Mouse (Mus musculus) B cell, adult 2 months (primary cell): ENCODE results near the gene Myt1l.

Experiments used
- DNase-seq, 2 experiments: peaks; one replicate each; pipeline ENCODE4 v3.0.0; 2022

The Myt1l gene

GRCm38 (mm10) chr12:29570351-29570750 is 42.2 kb downstream of the Myt1l start:
- no peak for DNase-seq

- DNase-seq, result no peak
Measured at GRCm38 (mm10) chr12:29571613-29572012, 43.4 kb downstream of the Myt1l start.

DNA sequence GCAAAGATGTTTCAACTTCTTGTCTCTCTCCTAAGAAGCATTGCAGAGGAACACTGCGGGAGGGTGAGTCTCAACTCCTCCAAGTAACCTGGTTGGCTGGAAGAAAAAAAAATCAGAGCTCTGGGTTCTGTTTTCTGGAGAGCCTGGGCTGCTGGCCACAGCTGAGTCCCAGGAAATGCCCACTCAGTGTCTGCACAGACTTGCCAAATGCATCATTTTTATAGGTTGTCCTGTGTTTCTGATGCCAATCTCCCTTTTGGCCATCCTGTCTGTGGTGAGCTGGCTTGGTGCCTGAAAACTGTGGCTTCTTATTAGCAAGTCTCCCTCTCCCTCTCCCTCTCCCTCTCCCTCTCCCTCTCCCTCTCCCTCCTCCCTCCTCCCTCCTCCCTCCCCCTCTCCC is 65.6 kb downstream of the Myt1l start:
- no peak for DNase-seq

DNA sequence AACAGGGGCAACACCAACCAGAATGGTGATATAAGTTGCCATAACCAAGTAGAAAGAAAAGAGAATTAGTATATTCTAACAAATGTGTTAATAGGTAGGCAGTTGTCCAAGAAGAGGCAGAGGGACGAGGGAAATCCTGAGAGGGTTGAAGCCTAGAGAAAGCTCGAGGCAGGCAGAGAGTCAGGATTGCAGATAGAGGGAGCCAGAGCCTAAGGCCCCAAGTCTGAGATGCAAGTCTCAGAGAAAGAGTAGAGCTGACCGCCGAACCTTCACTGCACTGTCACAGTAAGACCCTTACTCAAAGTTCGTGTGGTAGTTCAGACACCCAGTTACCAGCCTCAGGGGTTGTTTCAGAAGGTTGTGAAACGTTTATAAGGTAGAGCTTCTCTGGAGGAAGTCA is 71.7 kb downstream of the Myt1l start:
- no peak for DNase-seq

DNA sequence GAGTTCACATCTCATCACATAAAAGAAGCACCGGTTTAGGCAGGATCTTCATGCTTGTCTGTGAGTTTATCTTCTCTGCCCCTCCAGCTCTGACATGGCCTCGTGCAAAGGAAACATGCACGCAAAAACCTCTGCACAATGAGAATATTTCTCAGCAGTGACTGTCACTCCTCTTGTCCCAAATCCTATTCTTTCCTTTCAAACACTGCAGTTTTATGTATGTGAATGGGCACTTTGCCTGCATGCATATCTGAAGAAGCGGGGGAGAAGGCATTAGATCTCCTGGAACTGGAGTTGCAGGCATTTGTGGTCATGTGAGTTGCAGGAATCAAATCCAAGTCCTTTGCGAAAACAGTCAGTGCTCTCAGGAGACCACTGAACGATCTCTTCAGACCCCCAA is 73.0 kb downstream of the Myt1l start:
- no peak for DNase-seq

DNA sequence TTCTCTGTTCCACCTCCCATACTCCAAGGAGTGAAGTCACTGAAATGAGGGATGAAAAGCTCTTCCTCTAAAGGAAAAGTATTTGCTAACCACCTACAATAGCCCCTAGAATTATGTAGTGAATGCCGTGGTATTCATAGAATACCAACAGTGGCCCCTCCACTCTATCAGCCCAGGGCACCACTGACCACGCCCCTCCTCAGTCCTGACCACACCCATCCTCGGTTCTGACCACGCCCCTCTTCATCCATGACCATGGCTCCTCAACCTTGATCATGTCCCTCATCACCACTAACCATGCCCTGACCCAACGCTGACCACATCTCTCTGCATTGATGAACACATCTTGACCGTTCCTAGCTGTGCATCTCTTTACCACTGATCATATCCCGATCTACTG is 76.5 kb downstream of the Myt1l start:
- DNase-seq, result no peak

GRCm38 (mm10) chr12:29605124-29605523 is 76.9 kb downstream of the Myt1l start:
- no peak for DNase-seq

DNA sequence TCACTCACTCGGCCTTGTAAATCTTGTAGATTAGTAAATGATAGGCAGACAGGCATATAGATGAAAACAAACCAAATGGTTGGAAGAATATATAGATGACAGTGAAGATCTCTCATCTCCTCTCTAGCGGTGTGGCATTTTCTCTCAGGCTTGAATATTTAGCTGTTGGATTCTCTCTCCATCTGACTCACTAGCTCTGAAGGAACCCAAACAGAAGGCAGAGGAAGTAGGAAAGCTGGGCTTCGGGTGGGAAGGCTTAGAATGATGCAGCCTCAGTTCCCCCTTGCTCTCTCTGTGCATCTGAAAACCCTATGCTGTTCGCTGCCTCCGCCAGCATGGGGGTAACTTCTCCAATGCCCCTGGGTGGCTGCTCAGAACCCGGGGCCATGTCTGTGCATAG is 78.0 kb downstream of the Myt1l start:
- no peak for DNase-seq

- DNase-seq, result no peak
Measured at GRCm38 (mm10) chr12:29617746-29618145, 89.6 kb downstream of the Myt1l start.

DNA sequence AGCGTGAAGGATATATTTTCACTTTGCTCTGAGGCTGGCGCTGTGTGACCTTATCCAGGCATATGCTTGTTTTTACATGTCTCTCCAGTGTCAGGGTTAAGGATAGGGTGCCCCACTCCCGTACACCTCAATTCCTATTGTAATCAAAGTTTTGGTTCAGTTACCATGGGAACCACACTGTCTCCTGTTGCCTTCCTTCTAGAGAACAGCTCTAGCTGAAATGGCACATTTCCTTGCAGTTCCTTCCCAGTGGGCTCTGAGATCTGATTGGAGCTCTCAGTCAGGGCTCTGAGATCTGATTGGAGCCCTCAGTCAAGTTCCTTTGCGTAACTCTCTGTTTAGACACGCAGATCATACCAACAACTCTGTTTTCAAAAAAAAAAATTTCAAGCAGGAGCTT is 93.3 kb downstream of the Myt1l start:
- no peak for DNase-seq

DNA sequence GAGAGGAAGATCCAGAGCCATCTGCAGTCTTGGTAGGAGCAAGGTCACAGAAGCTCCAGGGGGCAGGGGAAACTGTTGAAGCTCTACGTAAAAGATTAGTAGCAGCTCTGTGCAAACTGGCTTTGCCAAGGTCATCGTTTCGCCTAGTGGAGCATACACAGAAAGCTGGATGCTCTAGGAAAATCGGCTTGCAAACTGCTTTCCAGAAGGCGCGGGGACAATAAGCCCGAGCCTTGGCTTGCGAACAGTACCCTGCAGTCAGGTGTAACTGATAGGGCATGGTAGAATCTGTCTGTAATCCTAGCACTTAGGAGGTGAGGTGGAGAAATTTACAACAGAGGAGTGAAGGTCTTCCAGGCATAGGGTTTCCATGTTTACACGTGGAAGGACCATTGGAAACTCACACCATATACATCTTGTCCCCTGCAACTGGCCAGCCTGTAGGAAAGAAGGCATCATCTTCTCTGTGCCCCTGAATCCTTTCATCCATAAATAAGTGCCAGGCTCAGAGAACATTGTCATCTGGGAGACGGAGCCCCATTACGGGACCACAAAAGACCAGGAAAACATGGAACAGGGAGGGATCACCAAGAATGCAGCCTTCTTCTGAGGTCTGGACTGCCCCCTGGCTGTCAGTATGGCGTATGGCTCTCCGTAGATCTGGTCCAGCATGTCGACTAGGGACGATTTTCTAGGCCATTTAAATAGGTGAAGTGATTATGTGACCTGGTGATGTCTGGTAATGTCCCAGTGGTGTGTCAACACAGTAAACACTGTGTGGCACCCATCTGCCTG is 100.0 kb downstream of the Myt1l start:
- no peak for DNase-seq

- no peak for DNase-seq
Measured at GRCm38 (mm10) chr12:29629875-29630538, 101.8 kb downstream of the Myt1l start.

GRCm38 (mm10) chr12:29634509-29634908 is 106.3 kb downstream of the Myt1l start:
- DNase-seq, result no peak

GRCm38 (mm10) chr12:29639543-29640196 is 111.5 kb downstream of the Myt1l start:
- DNase-seq, result no peak

DNA sequence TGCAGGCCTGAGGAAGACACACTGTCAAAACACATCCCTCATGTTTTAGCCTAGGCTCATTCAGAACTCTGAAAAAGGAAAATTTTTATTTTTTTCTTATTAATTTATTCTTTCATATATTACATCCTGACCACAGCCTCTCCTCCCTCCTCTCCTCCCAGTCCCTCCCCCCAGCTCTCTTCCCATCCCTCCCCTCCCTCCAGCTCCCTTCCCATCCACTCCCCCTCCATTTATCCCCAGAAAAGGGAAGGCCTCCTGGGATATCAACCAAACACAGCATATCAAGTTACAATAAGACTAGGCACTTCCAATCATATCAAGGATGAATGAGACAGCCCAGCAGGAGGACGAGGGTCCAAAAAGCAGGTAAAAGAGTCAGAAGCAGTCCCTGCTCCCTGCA is 112.0 kb downstream of the Myt1l start:
- DNase-seq, result no peak

GRCm38 (mm10) chr12:29642915-29643314 is 114.7 kb downstream of the Myt1l start:
- no peak for DNase-seq

GRCm38 (mm10) chr12:29644091-29644490 is 115.9 kb downstream of the Myt1l start:
- DNase-seq, result no peak

DNA sequence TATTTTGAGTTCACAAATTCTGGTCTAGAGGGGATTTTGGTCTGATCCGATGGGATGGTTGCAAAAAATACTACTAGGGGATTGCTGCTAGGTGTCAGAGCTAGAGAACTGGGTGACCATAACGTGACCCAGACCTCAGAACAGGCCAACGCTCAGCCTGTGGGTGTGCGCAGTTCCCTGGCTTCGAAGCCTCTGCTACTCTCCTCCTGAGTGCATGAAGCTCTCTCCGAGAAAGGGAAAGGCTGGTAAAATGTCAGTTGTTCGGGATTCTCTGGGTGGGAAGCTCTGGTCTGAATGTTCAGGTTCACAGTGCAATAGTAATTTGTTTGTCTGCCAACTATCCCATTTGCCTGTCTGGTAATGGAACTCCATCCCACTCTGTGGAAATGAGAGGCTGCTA is 116.5 kb downstream of the Myt1l start:
- no peak for DNase-seq

GRCm38 (mm10) chr12:29649510-29650152 is 121.4 kb downstream of the Myt1l start:
- DNase-seq, result no peak

DNA sequence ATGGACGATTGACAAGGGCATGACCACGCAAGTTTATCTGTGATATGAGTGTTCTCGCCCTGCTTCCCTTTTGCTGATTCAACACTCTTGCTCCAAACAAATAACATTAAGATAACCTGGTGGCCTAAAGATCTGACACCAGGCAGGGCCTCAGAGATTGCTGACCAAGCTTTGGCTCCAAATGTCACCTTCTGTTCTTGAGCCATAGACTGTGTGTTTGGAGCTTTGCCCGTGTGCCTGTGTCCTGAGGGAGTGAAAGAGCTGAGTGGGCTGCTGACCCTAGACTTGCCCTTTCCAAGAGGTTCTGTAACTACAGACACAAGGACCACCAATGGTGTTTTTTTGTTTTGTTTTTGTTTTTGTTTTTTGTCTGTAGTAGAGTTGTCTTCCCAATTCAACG is 124.3 kb downstream of the Myt1l start:
- no peak for DNase-seq

DNA sequence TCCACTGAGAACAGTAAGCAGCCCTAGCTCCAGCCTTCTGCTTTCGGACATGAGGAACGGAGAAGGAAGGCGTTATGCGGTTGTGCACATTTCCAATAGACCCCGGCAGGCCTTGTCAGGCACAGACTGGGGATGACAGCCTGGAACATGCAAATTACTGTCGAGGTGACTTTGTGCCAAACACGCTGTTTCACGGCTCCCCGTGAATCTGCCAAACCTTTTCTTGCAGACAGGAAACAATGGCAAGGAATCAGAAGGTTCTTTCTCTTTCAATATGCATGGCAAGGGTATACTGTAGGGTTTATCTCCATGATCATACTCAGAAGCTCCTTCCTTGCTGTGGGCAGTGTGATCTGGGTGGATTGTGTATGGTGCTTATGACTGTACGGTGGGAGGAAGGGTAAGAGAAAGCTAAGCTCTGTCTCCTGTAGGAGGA is 127.0 kb downstream of the Myt1l start:
- no peak for DNase-seq

DNA sequence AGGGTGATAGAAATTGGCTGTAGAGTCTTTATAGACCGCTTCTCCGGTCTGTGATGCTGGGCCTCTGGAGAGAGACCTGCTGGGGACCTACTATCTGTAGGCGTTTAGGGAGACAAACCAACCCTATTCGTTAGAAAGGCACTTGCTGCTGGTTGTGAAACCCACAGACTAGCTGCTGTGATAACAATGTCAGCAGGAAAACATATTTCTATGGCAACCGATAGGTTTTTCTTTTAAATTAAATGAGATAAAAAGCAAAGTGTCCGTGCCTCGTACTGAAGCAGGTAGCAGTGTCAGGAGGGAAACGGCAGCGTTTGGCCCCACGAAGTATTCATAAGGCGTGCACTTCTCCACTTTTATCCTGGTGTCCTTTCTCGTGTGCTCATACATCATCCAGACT is 127.5 kb downstream of the Myt1l start:
- DNase-seq, result no peak

DNA sequence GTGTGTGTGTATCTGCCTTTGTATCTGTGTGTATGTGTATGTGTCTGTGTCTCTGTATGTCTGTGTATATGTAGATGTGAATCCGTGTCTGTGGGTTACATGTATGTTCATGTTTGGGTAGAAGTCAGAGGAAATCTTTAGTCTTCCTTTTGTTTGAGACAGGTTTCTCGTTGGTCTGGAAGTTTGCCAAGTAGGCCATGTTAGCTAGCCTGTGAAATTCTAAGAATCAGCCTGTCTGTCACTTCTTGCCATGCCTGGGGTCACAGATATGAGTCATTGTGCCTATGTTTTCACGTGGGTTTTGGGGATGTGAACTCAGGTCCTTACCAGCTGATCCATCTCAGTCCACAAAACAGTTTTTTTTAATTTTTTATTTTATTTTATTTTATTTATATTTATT is 128.9 kb downstream of the Myt1l start:
- no peak for DNase-seq

DNA sequence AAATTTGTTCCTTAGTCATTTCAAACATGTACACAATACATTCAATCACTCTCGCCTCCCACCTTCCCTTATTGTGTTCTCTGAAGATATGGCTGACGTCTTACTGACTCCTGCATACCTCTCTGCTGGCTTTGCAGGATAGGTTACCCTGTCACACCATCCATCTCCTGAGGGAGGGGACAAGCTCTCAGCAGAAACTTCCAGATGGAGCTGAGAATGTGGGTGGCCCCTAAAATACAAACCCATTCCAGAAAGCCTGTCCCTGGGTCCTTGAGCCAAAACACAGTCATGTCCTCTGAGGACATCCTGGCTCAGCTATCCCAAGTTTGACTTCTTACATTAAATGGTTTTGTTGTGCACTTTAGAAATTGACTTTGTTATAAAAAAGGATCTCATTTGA is 129.7 kb downstream of the Myt1l start:
- DNase-seq, result no peak
